Mouse (Mus musculus) thymus, adult 2 months (tissue): ENCODE results near the gene Ino80d. TPM values are rescaled to one million over a fixed set of nuclear protein-coding genes. Genes with fewer than 3 reads are reported as not detected.

Experiments
- DNase-seq: peaks from one replicate; pipeline ENCODE4 v3.0.0; 2021
- H3K27ac ChIP-seq: fragments of 200-500 bp; 2 replicates; pipeline ENCODE4 v1.5.1; 2012; ENCODE audit warnings: low read length, control low read depth; ENCODE audit not compliant: control insufficient read depth, insufficient read depth
- H3K27me3 ChIP-seq: fragments of 200-500 bp; 2 replicates; pipeline ENCODE4 v1.6.1; 2012; ENCODE audit warnings: mild to moderate bottlenecking, low read length, moderate library complexity, mixed read lengths; ENCODE audit not compliant: control insufficient read depth, insufficient read depth
- H3K36me3 ChIP-seq: fragments of 200-500 bp; 2 replicates; pipeline ENCODE4 v1.6.1; 2012; ENCODE audit warnings: mild to moderate bottlenecking, low read length, moderate library complexity; ENCODE audit not compliant: control insufficient read depth, insufficient read depth
- H3K4me1 ChIP-seq: fragments of 200-500 bp; replicated peaks from 2 replicates; pipeline ENCODE4 v1.6.1; 2012; ENCODE audit warnings: low read length; ENCODE audit not compliant: control insufficient read depth, insufficient read depth
- H3K4me3 ChIP-seq: fragments of 200-500 bp; 2 replicates; pipeline ENCODE4 v1.5.1; 2012; ENCODE audit warnings: mild to moderate bottlenecking, low read length, control low read depth, moderate library complexity; ENCODE audit not compliant: control insufficient read depth, insufficient read depth
- CTCF ChIP-seq: fragments of 200-500 bp; IDR thresholded peaks from 2 replicates; pipeline ENCODE4 v1.5.1; 2012; ENCODE audit warnings: mild to moderate bottlenecking, control low read depth, low read length, moderate library complexity, borderline replicate concordance; ENCODE audit not compliant: control insufficient read depth, poor library complexity, insufficient read depth; ENCODE audit errors: extremely low read depth
- POLR2A ChIP-seq: fragments of 200-500 bp; IDR thresholded peaks from 2 replicates; pipeline ENCODE4 v1.6.1; 2012; ENCODE audit warnings: mild to moderate bottlenecking, low read length, control low read depth, moderate library complexity; ENCODE audit not compliant: control insufficient read depth, poor library complexity, insufficient read depth; ENCODE audit errors: extremely low read depth
- WGBS: fragments of 180-500 bp; shearing (Covaris S2); methylation state at CpG from one replicate; pipeline ENCODE4 v1.1.7; 2018; 5-methylcytosine and 5-hydroxymethylcytosine counted together
- polyA plus RNA-seq: library from polyadenylated mRNA; depleted of rRNA; stranded (reverse); fragments of >200 nt; gene quantifications from 2 replicates; pipeline ENCODE4 v1.2.3, GENCODE M21; 2012

The Ino80d gene
- polyA plus RNA-seq, 1 experiment, result 40.4 TPM

DNA sequence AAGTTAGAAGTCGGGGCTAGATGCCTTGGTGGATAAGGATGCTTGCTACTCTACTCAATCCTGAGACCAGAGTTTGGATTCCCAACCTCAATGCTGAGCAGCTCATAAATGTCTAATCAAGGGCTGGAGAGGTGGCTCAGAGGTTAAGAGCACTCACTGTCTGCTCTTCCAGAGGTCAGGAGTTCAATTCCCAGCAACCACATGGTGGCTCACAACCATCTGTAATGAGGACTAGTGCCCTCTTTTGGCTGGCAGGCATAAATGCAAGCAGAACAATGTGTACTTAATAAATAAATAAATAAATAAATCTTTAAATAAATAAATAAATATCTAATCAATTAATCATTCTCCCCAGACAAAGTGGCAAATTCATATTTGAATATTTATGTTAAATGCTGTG is 25.9 kb downstream of the Ino80d start:
- WGBS, result 97% methylated on average over 1 of the region's 1 CpGs
- Histone ChIP-seq H3K27ac (no peak overlapping the region), H3K4me3 (no peak overlapping the region), H3K4me1 (no peaks in the 10 kb centered on the region), H3K36me3 (peaks cover 54% of the 10 kb centered on the region), H3K27me3 (no peaks in the 10 kb centered on the region)
- no peak for DNase-seq
- TF ChIP-seq CTCF, result no peak
- no peak for TF ChIP-seq POLR2A

DNA sequence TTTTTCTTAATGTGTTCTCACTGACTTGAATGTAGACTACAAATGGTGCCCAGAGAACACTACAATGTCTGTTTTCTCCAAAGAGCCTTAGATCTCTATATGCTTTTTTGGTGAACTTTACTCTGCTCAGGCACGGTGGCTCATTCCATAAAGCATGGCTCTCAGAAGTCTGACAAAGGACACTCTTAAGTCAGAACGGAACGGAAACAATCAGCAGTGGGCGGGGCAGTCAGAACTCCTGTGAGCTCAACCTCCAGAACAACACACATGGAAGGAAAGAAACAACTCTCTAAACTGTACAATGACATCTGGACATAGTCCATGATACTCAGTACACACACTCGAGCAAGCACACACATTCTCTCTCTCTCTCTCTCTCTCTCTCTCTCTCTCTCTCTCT is 34.2 kb downstream of the Ino80d start:
- no peak overlapping the region for H3K4me3 ChIP-seq
- H3K27ac ChIP-seq, result no peak overlapping the region
- H3K4me1 ChIP-seq, result no peaks in the 10 kb centered on the region
- WGBS, result 92% methylated on average over 5 of the region's 5 CpGs
- no peaks in the 10 kb centered on the region for H3K27me3 ChIP-seq
- DNase-seq, result no peak
- TF ChIP-seq POLR2A, result no peak
- no peak for TF ChIP-seq CTCF
- H3K36me3 ChIP-seq, result peaks cover 43% of the 10 kb centered on the region

DNA sequence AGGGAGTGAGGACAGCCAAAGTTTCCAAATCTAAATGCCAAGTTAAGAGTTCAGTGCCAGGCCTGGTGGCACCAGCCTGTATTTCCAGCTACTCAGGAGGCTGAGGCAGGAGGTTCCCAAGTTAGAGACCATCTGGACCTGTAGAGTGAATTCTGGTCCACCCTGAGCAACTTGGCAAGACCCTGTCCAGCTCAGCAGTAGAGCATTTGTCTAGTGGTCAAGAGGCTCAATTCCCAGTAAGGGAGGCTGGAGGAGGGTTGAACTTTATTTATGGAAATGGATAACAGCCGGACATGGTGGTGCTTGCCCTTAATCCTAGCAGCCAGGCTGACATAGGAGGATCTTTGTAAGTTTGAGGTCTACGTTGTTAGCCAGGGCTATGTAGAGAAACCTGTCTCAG is 38.1 kb downstream of the Ino80d start:
- Histone ChIP-seq H3K4me3 (no peak overlapping the region), H3K36me3 (peaks cover 63% of the 10 kb centered on the region), H3K27ac (no peak overlapping the region), H3K27me3 (no peaks in the 10 kb centered on the region), H3K4me1 (no peaks in the 10 kb centered on the region)
- no peak for DNase-seq
- 100% methylated on average over 2 of the region's 2 CpGs for WGBS
- no peak for TF ChIP-seq POLR2A
- TF ChIP-seq CTCF, result no peak

DNA sequence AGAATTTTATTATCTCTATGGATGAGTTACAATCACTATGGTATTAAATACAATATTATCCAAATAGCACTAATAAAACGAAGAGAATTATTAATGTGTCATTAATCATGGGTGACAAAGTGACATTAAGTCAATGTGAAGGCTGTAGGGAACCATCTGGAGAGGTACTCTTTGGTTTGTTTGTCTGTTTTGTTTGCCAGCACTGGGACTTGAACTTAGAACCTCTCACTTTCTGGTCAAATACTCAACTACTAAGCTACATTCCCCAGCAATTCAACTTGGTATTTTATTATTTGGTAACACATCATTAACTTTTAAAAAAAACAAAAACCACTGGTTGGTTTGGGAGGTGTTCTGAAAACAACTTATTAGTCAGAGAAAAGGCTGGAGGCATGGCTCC is 43.1 kb downstream of the Ino80d start:
- WGBS, result 96% methylated on average over 1 of the region's 1 CpGs

DNA sequence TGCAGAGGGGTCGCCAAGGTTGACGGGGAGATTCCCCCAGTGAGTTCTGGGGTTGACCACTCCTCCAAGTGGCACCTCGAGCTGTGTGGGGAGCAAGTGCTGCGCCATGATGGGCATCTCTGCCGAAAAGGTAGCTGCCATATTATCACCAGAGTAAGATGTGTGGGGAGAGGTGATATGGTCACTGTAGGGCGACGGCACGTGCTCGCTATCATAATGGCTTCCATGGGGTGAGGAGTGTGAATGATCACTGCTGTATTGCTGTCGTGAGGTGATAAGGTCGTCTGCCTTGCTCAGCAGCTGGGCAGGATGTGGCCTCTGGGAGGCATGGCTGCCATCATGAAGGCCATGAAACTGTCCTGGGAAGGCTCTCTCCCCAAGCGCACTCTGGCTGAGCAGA is 56.1 kb downstream of the Ino80d start:
- H3K36me3 ChIP-seq, result peaks cover 71% of the 10 kb centered on the region
- H3K4me3 ChIP-seq, result no peak overlapping the region
- no peak overlapping the region for H3K27ac ChIP-seq
- 96% methylated on average over 12 of the region's 12 CpGs for WGBS
- DNase-seq, result no peak
- H3K27me3 ChIP-seq, result no peaks in the 10 kb centered on the region
- H3K4me1 ChIP-seq, result no peaks in the 10 kb centered on the region
- TF ChIP-seq CTCF (no peak), POLR2A (no peak)

More for the DNA sequence above, 43.1 kb downstream of the Ino80d start:
- Histone ChIP-seq H3K27me3 (no peaks in the 10 kb centered on the region), H3K27ac (no peak overlapping the region), H3K4me3 (no peak overlapping the region), H3K4me1 (no peaks in the 10 kb centered on the region), H3K36me3 (peaks cover 78% of the 10 kb centered on the region)
- DNase-seq, result no peak
- TF ChIP-seq POLR2A (no peak), CTCF (no peak)

DNA sequence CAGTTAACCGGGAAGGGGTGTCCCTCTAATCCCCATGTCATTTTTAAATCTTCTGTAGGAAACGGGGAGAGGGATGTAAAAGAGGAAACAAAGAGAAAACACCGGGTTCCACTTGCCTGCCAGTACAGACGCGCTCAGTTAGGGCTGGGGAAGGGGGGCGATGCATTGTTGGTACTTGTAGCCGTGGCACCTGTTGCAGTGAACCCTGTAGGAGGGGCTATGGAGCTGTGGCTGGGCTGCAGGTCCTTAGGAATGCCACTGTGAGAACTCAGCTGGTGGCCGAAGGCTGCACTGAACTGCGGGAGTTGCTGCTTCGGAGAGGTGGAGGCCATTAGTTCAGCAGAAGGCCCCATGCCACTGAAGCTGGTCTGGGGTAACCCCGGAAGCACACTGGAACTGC is 56.6 kb downstream of the Ino80d start:
- DNase-seq, result no peak
- peaks cover 67% of the 10 kb centered on the region for H3K36me3 ChIP-seq

DNA sequence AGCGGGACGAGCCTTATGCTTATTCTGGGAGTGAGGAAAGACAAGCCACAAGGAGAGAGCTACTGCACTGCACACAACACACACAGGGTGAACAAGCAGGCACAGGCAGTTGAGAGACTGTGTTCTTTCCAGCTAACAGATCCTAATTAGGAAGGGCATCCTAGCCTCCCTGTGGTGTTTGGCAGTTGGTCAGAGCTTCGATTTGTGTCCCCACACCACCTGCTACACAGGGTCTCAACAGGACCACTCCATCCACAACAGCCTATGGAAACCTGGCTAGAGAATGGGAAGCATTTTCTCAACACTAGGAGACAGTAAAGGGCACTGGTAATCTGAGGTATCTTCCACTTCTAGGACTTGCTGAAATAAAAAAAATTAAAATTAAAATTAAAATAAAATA is 57.1 kb downstream of the Ino80d start:
- Histone ChIP-seq H3K36me3 (peaks cover 62% of the 10 kb centered on the region), H3K27me3 (no peaks in the 10 kb centered on the region), H3K4me1 (no peaks in the 10 kb centered on the region), H3K27ac (no peak overlapping the region), H3K4me3 (no peak overlapping the region)
- DNase-seq, result no peak
- no peak for TF ChIP-seq CTCF
- TF ChIP-seq POLR2A, result no peak
- WGBS, result 97% methylated on average over 3 of the region's 3 CpGs

More for the DNA sequence above, 56.6 kb downstream of the Ino80d start:
- no peak overlapping the region for H3K4me3 ChIP-seq
- WGBS, result 94% methylated on average over 11 of the region's 11 CpGs
- H3K27ac ChIP-seq, result no peak overlapping the region
- TF ChIP-seq POLR2A (no peak), CTCF (no peak)
- H3K4me1 ChIP-seq, result no peaks in the 10 kb centered on the region
- no peaks in the 10 kb centered on the region for H3K27me3 ChIP-seq
